Mouse (Mus musculus): Measurements from ENCODE around the gene Gm5072. TPM values are rescaled to one million over a fixed set of nuclear protein-coding genes. Genes with fewer than 3 reads are reported as not detected.
"Not testable (repeated sequence)": the region's sequence is repeated elsewhere in the genome, so short reads cannot be mapped to it uniquely, and the experiment has no call there.

The Gm5072 gene
- not detected for total RNA-seq (2021)

GRCm38 (mm10) chrX:91392200-91392599 is at the start of gene Gm5072:
Gm5072 (plus strand) TSS chrX:91392500.
- intact Hi-C loops (cut with DNase I); DNase-seq (ENCODE audit: low spot score in 2 of 2): not testable (repeated sequence)

Other genes starting within 250 kb of the Gm5072 start
- not detected for gene Mageb2, start 60.8 kb upstream of the Gm5072 start, total RNA-seq (2021)
- gene Gm8914, start 87.6 kb downstream of the Gm5072 start, total RNA-seq (2021): not detected
- gene 1700084M14Rik, start 183.4 kb downstream of the Gm5072 start, total RNA-seq (2021): not detected
- gene Gm14781, start 239.7 kb downstream of the Gm5072 start, total RNA-seq (2021): not detected